Mouse (Mus musculus): Measurements from ENCODE around the gene Olfr851. TPM values are rescaled to one million over a fixed set of nuclear protein-coding genes. Genes with fewer than 3 reads are reported as not detected.

Gene Olfr851
- not detected in 2 replicates for total RNA-seq (2017)

GRCm38 (mm10) chr9:19492995-19493394 lies at the start of gene Olfr851:
Gene Olfr851 (plus strand): TSS chr9:19493295.
- ATAC-seq (replicated peaks in 1 of 2; ENCODE audit: insufficient read depth in 1 of 2, low FRiP score in 2 of 2, low TSS enrichment in 1 of 2, low read depth in 1 of 2, poor library complexity in 2 of 2, severe bottlenecking in 2 of 2) = no peak

DNA sequence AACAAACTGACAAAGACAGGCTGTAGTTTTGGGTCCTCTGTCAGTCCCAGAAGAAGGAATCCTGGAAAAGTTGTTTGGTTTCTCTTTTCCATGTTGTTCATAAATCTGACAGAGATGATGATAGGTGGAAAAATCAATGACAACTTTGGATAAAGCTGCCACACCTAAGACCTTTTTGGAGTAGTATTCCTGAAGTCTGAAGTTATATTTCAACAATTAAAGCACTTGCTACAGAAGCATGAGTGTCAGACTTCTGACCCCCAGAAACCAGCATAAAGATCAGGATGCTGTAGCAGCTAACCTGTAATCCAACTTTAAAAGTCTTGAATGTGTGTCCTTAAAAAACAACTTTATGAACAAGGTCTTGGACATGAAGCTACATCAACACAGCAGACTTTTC lies 14.9 kb upstream of the Olfr851 start, which contains the start of gene Olfr850:
Olfr850 (minus strand) TSS at position 101 of the 400 bp plus-strand sequence.
- ATAC-seq (replicated peaks in 1 of 2; ENCODE audit: insufficient read depth in 1 of 2, low FRiP score in 2 of 2, low TSS enrichment in 1 of 2, low read depth in 1 of 2, poor library complexity in 2 of 2, severe bottlenecking in 2 of 2) = no peak

GRCm38 (mm10) chr9:19540976-19541375 lies 47.9 kb downstream of the Olfr851 start, which contains the start of gene Olfr853:
Gene Olfr853 (minus strand): TSS chr9:19541076.
- ATAC-seq (replicated peaks in 1 of 2; ENCODE audit: insufficient read depth in 1 of 2, low FRiP score in 2 of 2, low TSS enrichment in 1 of 2, low read depth in 1 of 2, poor library complexity in 2 of 2, severe bottlenecking in 2 of 2) = no peak

Other genes with a start within 250 kb of the Olfr851 start
- gene Olfr843, start 241.3 kb upstream of the Olfr851 start, total RNA-seq (2017) = not detected in 2 replicates
- gene Olfr844, start 176.9 kb upstream of the Olfr851 start, total RNA-seq (2017) = not detected in 2 replicates
- gene Olfr845, start 156.8 kb upstream of the Olfr851 start, total RNA-seq (2017) = not detected in 2 replicates
- gene Olfr846, start 129.3 kb upstream of the Olfr851 start, total RNA-seq (2017) = not detected in 2 replicates
- gene Olfr847, start 114.6 kb upstream of the Olfr851 start, total RNA-seq (2017) = not detected in 2 replicates
- gene Olfr849, start 53.0 kb upstream of the Olfr851 start, total RNA-seq (2017) = not detected in 2 replicates
- gene Olfr850, start 15.0 kb upstream of the Olfr851 start, total RNA-seq (2017) = not detected in 2 replicates
- not detected in 2 replicates for gene Olfr853, start 47.8 kb downstream of the Olfr851 start, total RNA-seq (2017)
- gene Olfr854, start 74.1 kb downstream of the Olfr851 start, total RNA-seq (2017) = not detected in 2 replicates
- gene Olfr855, start 89.3 kb downstream of the Olfr851 start, total RNA-seq (2017) = not detected in 2 replicates
- gene Zfp317, start 128.8 kb downstream of the Olfr851 start, total RNA-seq (2017) = 38.0 and 44.7 TPM in 2 replicates
- not detected in 2 replicates for gene Olfr857, start 216.1 kb downstream of the Olfr851 start, total RNA-seq (2017)